Mouse (Mus musculus) midbrain, embryonic 16.5 days (tissue): ENCODE results near the gene Lrrc28. TPM values are rescaled to one million over a fixed set of nuclear protein-coding genes. Genes with fewer than 3 reads are reported as not detected.

Source experiments
- ATAC-seq: fragments of 200-750 bp; cut with Nextera tagmentation; 2 replicates; pipeline ENCODE4 v1.8.0; 2017; ENCODE audit warnings: moderate TSS enrichment
- H3K27ac ChIP-seq: fragments of 300-500 bp; sonication (generic); 2 replicates; pipeline ENCODE4 v1.5.1; 2014; ENCODE audit warnings: mild to moderate bottlenecking, low read length, mixed read lengths
- H3K27me3 ChIP-seq: fragments of 300-500 bp; sonication (generic); 2 replicates; pipeline ENCODE4 v1.6.1; 2014; ENCODE audit warnings: low read depth, low read length, mixed read lengths; ENCODE audit not compliant: control insufficient read depth, insufficient read depth
- H3K36me3 ChIP-seq: fragments of 300-500 bp; sonication (generic); 2 replicates; pipeline ENCODE4 v1.6.1; 2014; ENCODE audit warnings: mild to moderate bottlenecking, low read length, moderate library complexity, mixed read lengths; ENCODE audit not compliant: control insufficient read depth, insufficient read depth
- H3K4me1 ChIP-seq: fragments of 300-500 bp; sonication (generic); 2 replicates; pipeline ENCODE4 v1.6.1; 2014; ENCODE audit warnings: mild to moderate bottlenecking, low read length, mixed read lengths; ENCODE audit not compliant: control insufficient read depth, insufficient read depth
- H3K4me2 ChIP-seq: fragments of 300-500 bp; sonication (generic); 2 replicates; pipeline ENCODE4 v1.6.1; 2014; ENCODE audit warnings: mild to moderate bottlenecking, low read length, mixed read lengths
- H3K4me3 ChIP-seq: fragments of 300-500 bp; sonication (generic); 2 replicates; pipeline ENCODE4 v1.5.1; 2014; ENCODE audit warnings: low read depth, mild to moderate bottlenecking, low read length, moderate library complexity, mixed read lengths
- H3K9ac ChIP-seq: fragments of 300-500 bp; sonication (generic); 2 replicates; pipeline ENCODE4 v1.6.1; 2014; ENCODE audit warnings: low read depth, low read length, mixed read lengths
- H3K9me3 ChIP-seq: fragments of 300-500 bp; sonication (generic); replicated peaks from 2 replicates; pipeline ENCODE4 v1.6.1; 2014; ENCODE audit warnings: mild to moderate bottlenecking, low read length, mixed read lengths; ENCODE audit not compliant: control insufficient read depth, poor library complexity, severe bottlenecking
- WGBS: fragments of 180-500 bp; shearing (Covaris S2); extraction: QIAGEN DNeasy Blood & Tissue Kit; methylation state at CpG from one replicate; pipeline ENCODE4 v1.1.7; 2014; 5-methylcytosine and 5-hydroxymethylcytosine counted together
- polyA plus RNA-seq: library from polyadenylated mRNA; unstranded; fragments of >200 nt; fragmentation: Nextera tagmentation; extraction: Ambion mirVana; gene quantifications from 2 replicates; pipeline ENCODE4 v1.2.1, GENCODE M21; 2015

Lrrc28 gene
- polyA plus RNA-seq, 1 experiment from 2014 or later, result 24.0 TPM

GRCm38 (mm10) chr7:67634210-67634609 lies 10.9 kb downstream of the Lrrc28 start:
- Histone ChIP-seq H3K36me3 (peaks cover 2% of the 10 kb centered on the region; the same call in 1 of the 2 replicates), H3K9me3 (no peaks in the 10 kb centered on the region), H3K27ac (no peak overlapping the region), H3K4me2 (no peak overlapping the region), H3K4me3 (no peak overlapping the region), H3K27me3 (no peaks in the 10 kb centered on the region), H3K4me1 (no peaks in the 10 kb centered on the region), H3K9ac (no peak overlapping the region)
- ATAC-seq, result no peak
- WGBS, result 96% methylated on average over 3 of the region's 3 CpGs

- Histone ChIP-seq H3K27me3 (no peaks in the 10 kb centered on the region), H3K4me2 (no peak overlapping the region), H3K4me3 (no peak overlapping the region), H3K4me1 (no peaks in the 10 kb centered on the region), H3K9me3 (no peaks in the 10 kb centered on the region), H3K36me3 (peaks cover 2% of the 10 kb centered on the region; the same call in 1 of the 2 replicates), H3K27ac (no peak overlapping the region), H3K9ac (no peak overlapping the region)
- ATAC-seq, result no peak
- 85% methylated on average over 5 of the region's 5 CpGs for WGBS
Observed at GRCm38 (mm10) chr7:67632380-67632779, 12.7 kb downstream of the Lrrc28 start.

GRCm38 (mm10) chr7:67630817-67631216 lies 14.3 kb downstream of the Lrrc28 start:
- Histone ChIP-seq H3K4me3 (no peak overlapping the region), H3K27me3 (no peaks in the 10 kb centered on the region), H3K27ac (no peak overlapping the region), H3K9me3 (no peaks in the 10 kb centered on the region), H3K36me3 (peaks cover 8% of the 10 kb centered on the region; the same call in 1 of the 2 replicates), H3K9ac (no peak overlapping the region), H3K4me2 (no peak overlapping the region), H3K4me1 (no peaks in the 10 kb centered on the region)
- ATAC-seq, result peak; percentile 84
- 22% methylated on average over 2 of the region's 2 CpGs for WGBS

GRCm38 (mm10) chr7:67629681-67630080 lies 15.4 kb downstream of the Lrrc28 start:
- H3K4me1 ChIP-seq, result no peaks in the 10 kb centered on the region
- 49% methylated on average over 5 of the region's 5 CpGs for WGBS
- H3K36me3 ChIP-seq, result peaks cover 8% of the 10 kb centered on the region; the same call in 1 of the 2 replicates
- H3K27me3 ChIP-seq, result no peaks in the 10 kb centered on the region
- no peak for ATAC-seq
- H3K4me2 ChIP-seq, result no peak overlapping the region
- no peaks in the 10 kb centered on the region for H3K9me3 ChIP-seq
- H3K27ac ChIP-seq, result no peak overlapping the region
- H3K4me3 ChIP-seq, result no peak overlapping the region
- no peak overlapping the region for H3K9ac ChIP-seq

GRCm38 (mm10) chr7:67626671-67627070 lies 18.4 kb downstream of the Lrrc28 start:
- Histone ChIP-seq H3K27me3 (no peaks in the 10 kb centered on the region), H3K9me3 (no peaks in the 10 kb centered on the region), H3K4me3 (no peak overlapping the region), H3K9ac (no peak overlapping the region), H3K4me1 (no peaks in the 10 kb centered on the region), H3K4me2 (no peak overlapping the region), H3K27ac (no peak overlapping the region), H3K36me3 (peaks cover 5% of the 10 kb centered on the region; the same call in 1 of the 2 replicates)
- ATAC-seq, result no peak
- 89% methylated on average over 5 of the region's 5 CpGs for WGBS

- Histone ChIP-seq H3K4me1 (no peaks in the 10 kb centered on the region), H3K9me3 (no peaks in the 10 kb centered on the region), H3K9ac (no peak overlapping the region), H3K27ac (no peak overlapping the region), H3K27me3 (no peaks in the 10 kb centered on the region), H3K4me2 (no peak overlapping the region), H3K36me3 (peaks cover 5% of the 10 kb centered on the region; the same call in 1 of the 2 replicates), H3K4me3 (no peak overlapping the region)
- no peak for ATAC-seq
- WGBS, result 81% methylated on average over 3 of the region's 3 CpGs
Observed at GRCm38 (mm10) chr7:67622151-67622550, 22.9 kb downstream of the Lrrc28 start.

- 86% methylated on average over 4 of the region's 4 CpGs for WGBS
- no peak for ATAC-seq
Observed at GRCm38 (mm10) chr7:67619836-67620235, 25.2 kb downstream of the Lrrc28 start.

GRCm38 (mm10) chr7:67618316-67618715 lies 26.8 kb downstream of the Lrrc28 start:
- no peak overlapping the region for H3K9ac ChIP-seq

More at GRCm38 (mm10) chr7:67619836-67620235, 25.2 kb downstream of the Lrrc28 start:
- no peak overlapping the region for H3K4me2 ChIP-seq
- H3K27me3 ChIP-seq, result no peaks in the 10 kb centered on the region
- H3K9me3 ChIP-seq, result no peaks in the 10 kb centered on the region
- no peaks in the 10 kb centered on the region for H3K36me3 ChIP-seq
- H3K4me1 ChIP-seq, result no peaks in the 10 kb centered on the region
- no peak overlapping the region for H3K4me3 ChIP-seq
- no peak overlapping the region for H3K27ac ChIP-seq
- H3K9ac ChIP-seq, result no peak overlapping the region

GRCm38 (mm10) chr7:67617646-67618045 lies 27.4 kb downstream of the Lrrc28 start:
- H3K27ac ChIP-seq, result no peak overlapping the region
- H3K4me2 ChIP-seq, result no peak overlapping the region
- WGBS, result 95% methylated on average over 10 of the region's 10 CpGs
- H3K4me3 ChIP-seq, result no peak overlapping the region
- peaks cover 7% of the 10 kb centered on the region for H3K4me1 ChIP-seq
- no peak overlapping the region for H3K9ac ChIP-seq
- ATAC-seq, result no peak
- no peaks in the 10 kb centered on the region for H3K9me3 ChIP-seq
- no peaks in the 10 kb centered on the region for H3K36me3 ChIP-seq
- no peaks in the 10 kb centered on the region for H3K27me3 ChIP-seq

More at GRCm38 (mm10) chr7:67618316-67618715, 26.8 kb downstream of the Lrrc28 start:
- no peak overlapping the region for H3K4me3 ChIP-seq
- no peaks in the 10 kb centered on the region for H3K36me3 ChIP-seq
- no peak overlapping the region for H3K27ac ChIP-seq
- 89% methylated on average over 3 of the region's 3 CpGs for WGBS
- peaks cover 7% of the 10 kb centered on the region for H3K4me1 ChIP-seq
- H3K4me2 ChIP-seq, result no peak overlapping the region
- ATAC-seq, result no peak
- H3K9me3 ChIP-seq, result no peaks in the 10 kb centered on the region
- H3K27me3 ChIP-seq, result no peaks in the 10 kb centered on the region
